Mouse (Mus musculus): ENCODE results near the gene Mtcl1. TPM values are rescaled to one million over a fixed set of nuclear protein-coding genes. Genes with fewer than 3 reads are reported as not detected.
A peak's percentile ranks its signal among the peaks of the same experiment; 100 is the strongest.

Gene Mtcl1
- polyA plus RNA-seq, 1 experiment from 2014 or later: 27.7 TPM

DNA sequence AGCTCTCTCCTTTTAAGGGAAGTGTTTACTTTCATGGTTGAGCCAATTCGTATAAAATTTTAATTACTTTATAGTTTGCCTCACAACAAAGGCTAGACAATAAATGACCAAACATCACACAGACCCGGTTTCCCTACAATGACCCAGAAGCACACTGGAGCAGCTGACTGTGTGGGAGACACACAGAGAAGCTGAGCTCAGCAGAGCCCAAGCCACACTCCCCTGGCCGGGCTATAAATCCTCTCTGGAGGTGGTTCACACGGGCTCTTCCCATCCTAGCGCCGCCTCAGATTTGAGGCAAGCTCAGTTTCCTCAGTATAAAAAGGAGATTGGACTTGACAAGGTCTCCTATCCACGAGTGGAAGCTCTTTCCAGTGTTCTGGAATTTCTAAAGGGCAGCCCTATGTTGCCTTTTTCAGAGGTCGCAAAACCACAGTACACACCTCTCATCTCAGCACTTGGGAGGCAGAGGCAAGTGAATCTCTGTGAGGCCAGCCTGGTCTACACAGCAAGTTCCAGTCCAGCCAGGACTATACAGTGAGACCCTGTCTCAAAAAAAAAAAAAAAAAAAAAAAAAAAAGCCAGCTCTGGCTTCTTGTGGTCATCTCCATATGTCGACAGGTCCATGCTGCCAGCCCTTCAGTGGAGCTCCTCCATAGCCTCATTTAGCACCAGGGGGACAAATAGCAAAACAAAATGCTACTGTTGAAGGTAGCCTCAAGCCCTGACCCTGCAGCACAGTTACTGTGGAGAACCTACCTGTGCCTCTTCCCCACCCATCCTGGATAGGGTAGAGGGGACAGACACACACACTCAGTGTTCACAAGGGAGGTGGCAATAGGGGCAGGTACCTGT, 92.2 kb downstream of the Mtcl1 start:
- no peak overlapping the region for H3K9ac ChIP-seq (replicated peaks)
- no peak overlapping the region for H3K4me3 ChIP-seq (replicated peaks)
- H3K36me3 ChIP-seq: peaks cover 17% of the 10 kb centered on the region
- peaks cover 19% of the 10 kb centered on the region for H3K4me1 ChIP-seq
- no peak for ATAC-seq (ENCODE audit: low FRiP score)
- no peaks in the 10 kb centered on the region for H3K27me3 ChIP-seq (replicated peaks)
- H3K4me2 ChIP-seq: no peak overlapping the region
- WGBS: 54% methylated on average over 9 of the region's 9 CpGs
- no peaks in the 10 kb centered on the region for H3K9me3 ChIP-seq (replicated peaks)
- H3K27ac ChIP-seq (replicated peaks): no peak overlapping the region

DNA sequence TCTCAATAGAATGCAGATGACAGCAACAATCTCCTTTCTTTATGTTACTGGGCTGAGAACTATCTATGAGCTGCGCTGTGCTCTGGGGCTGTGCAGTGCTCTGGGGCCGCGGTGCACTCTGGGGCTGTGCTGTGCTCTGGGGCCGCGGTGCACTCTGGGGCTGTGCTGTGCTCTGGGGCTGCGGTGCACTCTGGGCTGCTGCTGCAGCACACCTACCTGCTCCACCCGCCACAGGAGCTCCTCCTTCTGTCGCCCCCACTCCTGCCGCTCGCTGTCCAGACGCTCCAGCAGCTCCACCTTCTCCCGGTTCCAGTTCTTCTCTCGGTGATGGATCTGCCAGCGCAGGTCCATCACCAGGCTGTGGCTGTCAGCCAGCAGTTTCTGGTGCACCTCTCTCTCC, 95.6 kb downstream of the Mtcl1 start:
- peaks cover 33% of the 10 kb centered on the region for H3K4me1 ChIP-seq
- no peak overlapping the region for H3K4me3 ChIP-seq (replicated peaks)
- H3K9me3 ChIP-seq (replicated peaks): no peaks in the 10 kb centered on the region
- peak overlapping the region; percentile 35; the same call in 1 of the 2 replicates for H3K27ac ChIP-seq (replicated peaks)
- no peak overlapping the region for H3K4me2 ChIP-seq
- no peaks in the 10 kb centered on the region for H3K27me3 ChIP-seq (replicated peaks)
- no peak for ATAC-seq (ENCODE audit: low FRiP score)
- peaks cover 17% of the 10 kb centered on the region for H3K36me3 ChIP-seq
- no peak overlapping the region for H3K9ac ChIP-seq (replicated peaks)
- WGBS: 93% methylated on average over 14 of the region's 14 CpGs

DNA sequence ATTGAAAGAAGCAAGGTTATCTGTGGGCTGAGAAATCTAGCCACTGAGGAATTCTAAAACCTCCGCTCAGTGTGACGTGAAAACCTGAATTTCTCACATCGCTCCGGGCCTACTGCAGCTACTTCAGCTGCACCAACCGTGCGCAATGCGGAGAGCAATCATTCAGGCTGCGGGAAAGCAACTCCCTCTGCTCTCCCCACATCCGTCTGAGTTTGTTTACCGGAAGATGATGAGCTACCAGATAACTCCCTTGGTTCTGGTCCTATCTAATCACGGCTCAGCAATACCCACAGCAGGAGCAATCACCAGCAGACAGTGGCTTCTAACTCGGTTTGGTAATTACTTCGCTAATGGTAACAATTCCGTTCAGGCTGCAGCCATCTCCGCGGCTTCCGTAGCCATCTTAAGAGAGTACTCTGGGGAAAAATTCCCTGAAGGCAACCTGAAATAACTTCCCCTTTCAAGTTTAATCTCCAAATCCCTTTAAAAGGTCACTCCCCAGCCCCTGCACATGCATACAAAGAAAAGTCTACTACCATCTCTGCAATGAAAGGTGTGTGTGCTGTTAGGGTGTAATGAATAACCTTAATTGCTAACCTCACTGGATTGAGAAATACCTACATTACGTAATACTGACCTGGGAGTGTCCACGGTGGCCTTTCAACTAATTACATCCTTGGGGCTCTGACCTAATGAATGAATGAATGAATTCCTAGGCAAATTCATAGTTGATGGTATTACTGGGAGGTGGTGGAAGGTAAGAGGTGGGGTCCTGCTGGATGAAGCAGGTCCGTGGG, 96.5 kb downstream of the Mtcl1 start:
- ATAC-seq (ENCODE audit: low FRiP score): peak; percentile 71

DNA sequence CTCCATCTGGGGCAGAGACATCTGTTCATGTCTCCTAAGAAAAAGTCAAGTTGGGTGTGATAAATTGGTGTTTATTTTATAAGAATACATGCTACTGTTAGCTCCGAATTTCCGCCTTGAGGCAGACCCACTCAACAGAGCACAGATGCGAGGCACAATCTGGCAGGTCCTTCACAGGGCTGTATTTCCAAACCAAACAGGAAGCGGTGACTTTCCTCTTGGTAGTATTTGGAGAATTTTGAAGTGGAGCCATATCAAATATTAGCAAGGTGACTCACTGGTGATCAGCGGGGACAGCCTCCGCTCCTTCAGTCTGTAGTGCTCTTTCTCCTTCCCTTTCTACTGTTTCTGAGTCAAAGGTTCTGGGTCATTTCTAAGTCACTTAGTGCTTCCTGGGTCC, 97.3 kb downstream of the Mtcl1 start:
- Histone ChIP-seq H3K36me3 (peaks cover 17% of the 10 kb centered on the region), H3K4me3 (replicated peaks) (no peak overlapping the region), H3K9ac (replicated peaks) (no peak overlapping the region), H3K4me1 (peaks cover 29% of the 10 kb centered on the region), H3K9me3 (replicated peaks) (no peaks in the 10 kb centered on the region), H3K27me3 (replicated peaks) (no peaks in the 10 kb centered on the region), H3K4me2 (no peak overlapping the region), H3K27ac (replicated peaks) (peak overlapping the region; percentile 35; the same call in 1 of the 2 replicates)
- 81% methylated on average over 6 of the region's 6 CpGs for WGBS
- ATAC-seq (ENCODE audit: low FRiP score): no peak

More for the DNA sequence above, 96.5 kb downstream of the Mtcl1 start:
- H3K9me3 ChIP-seq (replicated peaks): no peaks in the 10 kb centered on the region
- no peak overlapping the region for H3K4me3 ChIP-seq (replicated peaks)
- no peak overlapping the region for H3K9ac ChIP-seq (replicated peaks)
- no peak overlapping the region for H3K4me2 ChIP-seq
- peaks cover 32% of the 10 kb centered on the region for H3K4me1 ChIP-seq
- peak overlapping the region; percentile 35 for H3K27ac ChIP-seq (replicated peaks)
- no peaks in the 10 kb centered on the region for H3K27me3 ChIP-seq (replicated peaks)
- 38% methylated on average over 20 of the region's 20 CpGs for WGBS
- H3K36me3 ChIP-seq: peaks cover 21% of the 10 kb centered on the region

DNA sequence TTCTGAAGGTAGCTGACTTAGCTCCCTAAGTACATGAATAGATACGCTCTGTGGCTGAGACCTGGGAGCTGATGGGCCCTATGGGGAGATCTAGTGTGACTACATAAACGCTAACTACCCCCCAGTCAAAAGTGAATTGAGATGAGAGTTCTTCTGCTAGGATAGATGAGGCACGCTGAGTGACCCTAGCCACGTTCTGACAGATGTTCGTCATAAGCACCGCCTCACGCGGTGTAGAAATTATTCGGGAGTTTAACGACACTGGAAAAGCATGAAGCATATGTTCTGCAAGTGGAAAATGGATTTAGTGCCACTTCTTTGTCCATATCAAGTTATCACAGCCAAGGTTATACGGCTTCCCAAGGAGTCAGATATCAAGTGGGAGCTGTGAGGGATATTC, 98.9 kb downstream of the Mtcl1 start:
- no peaks in the 10 kb centered on the region for H3K9me3 ChIP-seq (replicated peaks)
- H3K36me3 ChIP-seq: peaks cover 10% of the 10 kb centered on the region
- no peaks in the 10 kb centered on the region for H3K27me3 ChIP-seq (replicated peaks)
- 65% methylated on average over 11 of the region's 11 CpGs for WGBS
- H3K4me2 ChIP-seq: no peak overlapping the region
- no peak for ATAC-seq (ENCODE audit: low FRiP score)
- H3K9ac ChIP-seq (replicated peaks): no peak overlapping the region
- peaks cover 42% of the 10 kb centered on the region for H3K4me1 ChIP-seq
- no peak overlapping the region; the same call in 1 of the 2 replicates for H3K27ac ChIP-seq (replicated peaks)
- no peak overlapping the region for H3K4me3 ChIP-seq (replicated peaks)

DNA sequence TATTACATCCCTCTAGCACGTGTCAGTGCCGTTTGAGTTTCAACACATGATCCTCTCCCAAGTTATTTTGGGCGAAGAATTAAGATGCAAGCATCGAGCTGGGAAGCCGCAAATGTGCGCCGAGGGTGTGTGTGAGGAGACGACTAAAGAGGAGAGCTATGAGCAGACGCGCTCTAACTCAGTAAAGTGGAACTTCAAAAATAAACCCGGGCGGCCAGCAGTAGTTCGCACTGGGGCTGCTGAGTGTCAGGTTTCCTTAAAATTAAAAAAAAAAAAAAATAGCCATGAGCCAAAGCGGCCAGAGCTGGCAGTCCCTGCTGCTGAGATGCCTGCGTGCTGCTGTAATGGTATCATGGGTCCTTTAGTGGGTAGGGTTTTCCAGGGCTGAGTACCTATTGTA, 99.4 kb downstream of the Mtcl1 start:
- no peak for ATAC-seq (ENCODE audit: low FRiP score)
- H3K4me2 ChIP-seq: no peak overlapping the region
- no peaks in the 10 kb centered on the region for H3K27me3 ChIP-seq (replicated peaks)
- no peak overlapping the region for H3K4me3 ChIP-seq (replicated peaks)
- WGBS: 78% methylated on average over 15 of the region's 15 CpGs
- H3K4me1 ChIP-seq: peaks cover 45% of the 10 kb centered on the region
- no peak overlapping the region; the same call in 1 of the 2 replicates for H3K27ac ChIP-seq (replicated peaks)
- H3K9me3 ChIP-seq (replicated peaks): no peaks in the 10 kb centered on the region
- H3K9ac ChIP-seq (replicated peaks): no peak overlapping the region
- peaks cover 5% of the 10 kb centered on the region for H3K36me3 ChIP-seq

DNA sequence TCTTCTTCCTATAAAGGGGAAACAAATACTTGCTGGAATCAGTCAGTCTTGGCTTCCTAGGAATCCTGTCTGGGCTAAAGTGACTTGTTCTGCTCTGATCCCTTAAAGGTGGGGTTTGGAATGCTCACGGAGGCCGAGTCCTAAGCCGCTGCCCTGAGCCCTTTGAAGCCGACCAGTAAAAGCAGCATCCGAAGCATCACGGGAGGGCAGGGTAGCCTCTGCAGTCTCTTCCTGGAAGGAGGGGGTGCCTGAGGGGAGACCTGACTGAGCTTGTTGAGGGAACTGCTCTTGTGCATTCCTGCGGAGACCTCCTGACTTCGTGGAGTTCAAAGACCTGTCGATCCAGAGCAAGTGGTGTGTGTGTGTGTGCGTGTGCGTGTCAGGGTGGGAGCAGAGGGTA, 103.2 kb downstream of the Mtcl1 start:
- Histone ChIP-seq H3K4me3 (replicated peaks) (no peak overlapping the region), H3K4me1 (peaks cover 21% of the 10 kb centered on the region; the same call in 1 of the 2 replicates), H3K27ac (replicated peaks) (no peak overlapping the region; the same call in 1 of the 2 replicates), H3K9ac (replicated peaks) (no peak overlapping the region), H3K36me3 (peaks cover 34% of the 10 kb centered on the region), H3K27me3 (replicated peaks) (no peaks in the 10 kb centered on the region), H3K4me2 (no peak overlapping the region), H3K9me3 (replicated peaks) (no peaks in the 10 kb centered on the region)
- WGBS: 82% methylated on average over 11 of the region's 11 CpGs
- no peak for ATAC-seq (ENCODE audit: low FRiP score)

DNA sequence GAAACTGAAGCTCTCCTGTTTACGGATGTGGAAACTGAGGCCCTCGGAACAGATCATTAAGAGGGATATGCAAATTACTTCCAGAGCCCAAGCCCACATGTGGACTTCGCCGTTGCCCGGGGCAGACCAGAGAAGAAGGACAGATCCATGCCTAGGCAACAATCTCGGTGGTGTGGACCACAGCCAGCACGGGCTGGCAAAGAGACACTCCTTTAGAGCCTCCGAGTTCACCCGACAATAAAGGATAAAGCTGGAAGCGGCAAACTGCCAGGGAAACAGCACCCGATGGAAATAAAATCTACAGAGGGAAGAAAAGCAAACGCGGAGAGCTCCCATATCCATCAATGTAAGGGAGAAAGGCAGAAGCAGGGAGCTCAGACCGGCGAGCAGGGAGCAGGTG, 103.9 kb downstream of the Mtcl1 start:
- peaks cover 39% of the 10 kb centered on the region for H3K36me3 ChIP-seq
- WGBS: 61% methylated on average over 15 of the region's 15 CpGs
- H3K9ac ChIP-seq (replicated peaks): no peak overlapping the region
- no peak overlapping the region for H3K4me2 ChIP-seq
- no peak overlapping the region; the same call in 1 of the 2 replicates for H3K27ac ChIP-seq (replicated peaks)
- ATAC-seq (ENCODE audit: low FRiP score): 0 out of 2 replicates have a peak, but pooled peaks have one; percentile 51
- H3K4me1 ChIP-seq: peaks cover 20% of the 10 kb centered on the region; the same call in 1 of the 2 replicates
- H3K9me3 ChIP-seq (replicated peaks): no peaks in the 10 kb centered on the region
- no peaks in the 10 kb centered on the region for H3K27me3 ChIP-seq (replicated peaks)
- H3K4me3 ChIP-seq (replicated peaks): no peak overlapping the region

DNA sequence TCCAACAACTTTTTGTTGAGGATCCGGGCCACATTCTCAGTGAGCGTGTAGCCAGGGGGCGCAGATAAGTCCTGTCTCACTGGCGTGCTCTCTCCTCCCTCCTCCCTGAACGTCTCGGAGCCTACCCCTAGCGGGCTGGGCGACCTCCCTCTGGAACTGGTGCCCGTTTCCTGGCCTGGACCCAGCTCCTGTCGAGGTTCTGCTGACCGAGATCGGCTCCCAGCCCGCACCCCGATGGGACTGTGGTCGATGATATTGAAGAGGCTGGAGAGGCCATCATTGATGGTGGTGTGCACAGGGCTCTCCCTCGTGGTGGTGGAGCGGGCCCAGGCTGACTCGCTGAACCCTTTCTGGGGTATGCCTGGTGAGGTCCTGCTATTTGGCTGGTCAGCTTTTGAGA, 106.6 kb downstream of the Mtcl1 start:
- Histone ChIP-seq H3K27ac (replicated peaks) (no peak overlapping the region), H3K4me1 (peaks cover 16% of the 10 kb centered on the region; the same call in 1 of the 2 replicates), H3K9ac (replicated peaks) (no peak overlapping the region), H3K4me3 (replicated peaks) (no peak overlapping the region), H3K4me2 (no peak overlapping the region), H3K36me3 (peaks cover 35% of the 10 kb centered on the region), H3K9me3 (replicated peaks) (no peaks in the 10 kb centered on the region), H3K27me3 (replicated peaks) (no peaks in the 10 kb centered on the region)
- WGBS: 96% methylated on average over 18 of the region's 18 CpGs
- ATAC-seq (ENCODE audit: low FRiP score): no peak

DNA sequence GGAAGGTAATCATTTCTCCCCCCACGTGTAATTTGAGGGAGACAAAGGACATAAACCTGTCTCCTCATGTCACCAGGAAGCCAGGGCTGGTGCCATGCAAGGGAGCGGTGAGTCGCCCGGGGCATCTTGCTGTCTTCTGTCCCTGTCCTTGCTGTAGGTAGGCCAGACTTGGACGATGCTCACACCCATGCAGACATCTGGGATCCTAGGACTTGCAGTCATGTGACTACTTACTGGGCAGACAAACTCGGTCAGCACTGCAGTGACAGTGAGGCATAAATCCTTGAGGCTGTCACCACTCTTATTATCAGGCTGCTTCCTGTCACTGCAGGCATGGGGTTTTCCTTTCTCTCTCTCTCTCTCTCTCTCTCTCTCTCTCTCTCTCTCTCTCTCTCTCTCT, 107.9 kb downstream of the Mtcl1 start:
- H3K9me3 ChIP-seq (replicated peaks): no peaks in the 10 kb centered on the region
- H3K4me1 ChIP-seq: peaks cover 14% of the 10 kb centered on the region; the same call in 1 of the 2 replicates
- no peak overlapping the region for H3K4me2 ChIP-seq
- 79% methylated on average over 6 of the region's 6 CpGs for WGBS
- H3K27ac ChIP-seq (replicated peaks): no peak overlapping the region
- H3K27me3 ChIP-seq (replicated peaks): no peaks in the 10 kb centered on the region
- peaks cover 39% of the 10 kb centered on the region for H3K36me3 ChIP-seq
- no peak overlapping the region for H3K4me3 ChIP-seq (replicated peaks)
- ATAC-seq (ENCODE audit: low FRiP score): no peak
- H3K9ac ChIP-seq (replicated peaks): no peak overlapping the region

DNA sequence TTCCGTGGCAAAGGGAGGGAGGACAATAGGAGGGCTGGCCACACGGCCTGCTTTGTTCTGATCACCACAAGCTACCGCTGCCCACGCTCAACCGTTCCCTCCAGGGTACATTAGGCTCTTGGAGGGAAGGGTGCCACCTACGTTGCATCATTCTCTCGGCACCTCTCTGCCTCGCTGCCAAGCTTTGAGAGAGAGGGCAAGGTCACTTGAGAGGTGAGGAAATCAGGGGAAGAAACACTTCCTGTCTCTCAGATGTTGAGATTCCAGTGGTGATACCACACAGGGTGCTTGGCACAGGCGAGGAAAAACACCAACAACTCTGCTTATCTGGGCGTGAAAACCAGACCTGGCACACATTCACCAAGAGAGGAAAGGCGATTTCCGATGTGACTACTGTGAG, 108.8 kb downstream of the Mtcl1 start:
- no peaks in the 10 kb centered on the region for H3K9me3 ChIP-seq (replicated peaks)
- H3K4me3 ChIP-seq (replicated peaks): no peak overlapping the region
- H3K27ac ChIP-seq (replicated peaks): no peak overlapping the region
- H3K4me2 ChIP-seq: no peak overlapping the region
- peaks cover 5% of the 10 kb centered on the region; the same call in 1 of the 2 replicates for H3K4me1 ChIP-seq
- no peak for ATAC-seq (ENCODE audit: low FRiP score)
- H3K9ac ChIP-seq (replicated peaks): no peak overlapping the region
- H3K27me3 ChIP-seq (replicated peaks): no peaks in the 10 kb centered on the region
- peaks cover 39% of the 10 kb centered on the region for H3K36me3 ChIP-seq
- 87% methylated on average over 12 of the region's 12 CpGs for WGBS
